Mouse (Mus musculus) cerebellum, postnatal 14 days (tissue): ENCODE data around the gene Gm7694.

Experiments
- DNase-seq, 2 experiments: peaks; one replicate each; pipeline ENCODE4 v3.0.0; 2021; ENCODE audit warnings: mixed read lengths in 2 of 2

The Gm7694 gene

DNA sequence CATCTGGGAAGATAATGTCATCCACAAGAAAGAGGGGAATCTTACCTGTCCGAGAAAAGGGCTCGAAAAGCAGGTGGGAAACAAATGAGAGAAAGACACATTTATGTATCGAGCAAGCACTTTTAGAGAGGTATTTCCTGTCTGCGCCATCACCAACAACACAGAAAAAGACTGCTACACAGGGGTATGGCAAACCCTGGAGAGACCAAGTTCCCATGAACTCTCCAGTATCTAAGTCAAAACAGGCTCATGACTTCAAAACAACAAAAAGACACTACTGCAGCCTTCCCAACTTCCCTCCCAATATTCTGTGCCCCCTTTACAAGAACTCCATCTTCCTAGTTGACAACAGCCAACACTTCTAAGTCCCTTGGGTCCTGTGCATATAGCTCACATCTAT, at the start of gene Gm7694:
Gene Gm7694, minus strand, starts transcription at position 101 of the 400 bp plus-strand sequence.
- no peak for DNase-seq

DNA sequence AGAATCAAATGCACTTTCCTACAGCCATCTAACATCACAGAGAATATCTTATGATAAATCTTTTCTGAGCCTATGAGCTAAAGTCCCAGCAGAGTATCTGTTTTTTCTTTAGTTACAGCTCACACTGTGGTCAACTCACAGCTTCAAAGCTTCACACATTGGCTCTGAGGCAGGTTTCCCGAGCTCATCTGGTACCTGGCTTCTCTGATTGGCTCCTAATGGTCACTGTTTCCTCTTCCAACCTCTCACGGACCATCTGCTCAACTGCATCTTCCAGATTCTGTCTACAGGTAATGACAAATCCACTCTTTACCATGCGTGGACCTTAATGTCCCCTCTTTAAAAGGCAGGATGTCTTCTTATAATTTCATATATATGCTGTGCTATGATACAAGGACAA, 47.2 kb upstream of the Gm7694 start:
- DNase-seq, result peak; percentile 53 to 67

DNA sequence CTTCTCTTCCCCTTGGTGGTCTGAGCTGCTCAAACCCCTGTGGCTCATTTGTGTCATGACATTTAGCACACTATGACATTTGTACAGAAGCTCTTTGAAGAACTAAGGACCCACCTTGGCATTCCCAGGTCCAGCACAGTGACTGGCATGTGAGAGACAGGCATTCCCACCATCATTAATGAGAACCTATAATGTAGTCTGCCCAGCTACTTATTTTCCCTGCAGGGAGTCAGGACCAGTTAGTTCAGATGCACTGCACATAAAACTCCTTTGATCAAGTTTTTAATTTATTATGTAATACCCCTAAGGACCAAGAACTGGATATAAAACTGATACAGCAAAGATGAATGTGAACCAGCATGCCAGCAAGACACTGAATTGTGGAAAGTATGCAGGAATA, 44.9 kb upstream of the Gm7694 start:
- DNase-seq, result no peak

- DNase-seq, result no peak
These were observed 40.1 kb upstream of the Gm7694 start for GRCm38 (mm10) chr1:170346266-170346665.

DNA sequence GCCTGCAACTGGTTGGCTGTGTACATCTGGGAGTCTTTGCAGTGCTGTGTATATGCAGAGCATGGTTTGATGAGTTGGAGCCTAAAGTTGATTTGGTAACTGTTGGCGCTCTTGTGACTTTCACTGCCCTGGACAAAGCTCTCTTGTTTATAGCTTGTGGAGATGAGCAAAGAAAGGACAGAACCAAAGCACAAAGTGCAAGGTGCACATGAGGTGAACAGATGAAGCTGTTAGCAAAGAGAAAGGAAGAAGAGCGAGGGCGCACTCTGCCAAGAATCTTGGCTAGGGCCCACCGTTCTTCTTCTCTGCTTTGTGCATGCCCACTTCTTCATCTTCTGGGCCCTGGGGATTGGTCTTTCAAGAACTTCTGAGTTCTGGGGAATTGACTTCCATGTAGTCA, 37.8 kb upstream of the Gm7694 start:
- DNase-seq, result no peak

- no peak for DNase-seq
These were observed 36.9 kb upstream of the Gm7694 start for GRCm38 (mm10) chr1:170343081-170343480.

DNA sequence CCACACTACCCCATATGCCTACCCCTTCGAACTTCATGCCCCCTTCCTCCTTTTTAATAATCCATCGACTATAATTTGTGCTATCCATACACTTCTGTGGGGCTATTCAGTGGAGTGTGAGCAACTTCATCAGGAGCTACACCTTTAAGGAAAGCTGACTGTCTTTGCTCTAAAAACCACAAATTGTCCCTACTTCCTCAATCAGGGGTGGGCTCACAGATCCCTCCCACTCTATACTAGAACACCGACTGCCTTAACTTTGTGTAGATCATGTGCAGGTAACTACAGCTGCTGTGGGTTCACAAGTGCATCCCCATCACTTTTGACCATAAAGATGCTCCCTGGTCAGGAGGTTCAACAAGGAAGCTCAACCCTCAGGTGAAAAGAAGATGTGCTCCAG, 33.8 kb upstream of the Gm7694 start:
- no peak for DNase-seq

GRCm38 (mm10) chr1:170332775-170333174, 26.6 kb upstream of the Gm7694 start:
- no peak for DNase-seq

DNA sequence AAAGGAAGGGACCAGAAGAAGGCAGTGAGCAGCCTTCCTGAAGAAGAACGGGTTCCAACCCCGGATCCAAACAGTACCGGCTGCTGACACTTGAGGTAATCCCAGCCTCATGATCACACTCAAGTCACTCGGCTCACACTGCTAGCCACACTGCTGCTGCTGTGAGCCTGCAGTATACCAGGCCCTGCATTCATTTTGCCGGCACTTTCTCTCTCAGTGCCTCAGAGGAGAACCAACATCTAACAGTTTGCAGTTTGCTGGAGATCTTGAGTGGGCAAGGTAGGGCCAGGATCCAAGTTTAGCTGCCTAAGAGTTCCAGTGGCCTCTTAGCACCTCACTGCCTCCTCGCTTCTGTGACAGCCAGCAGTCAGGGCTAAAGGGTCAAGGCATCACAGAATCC, 25.8 kb upstream of the Gm7694 start:
- no peak for DNase-seq

- no peak for DNase-seq
These were observed 19.1 kb upstream of the Gm7694 start for GRCm38 (mm10) chr1:170325277-170325676.

GRCm38 (mm10) chr1:170324312-170324711, 18.2 kb upstream of the Gm7694 start:
- DNase-seq, result no peak

GRCm38 (mm10) chr1:170323001-170323400, 16.9 kb upstream of the Gm7694 start:
- DNase-seq, result no peak

DNA sequence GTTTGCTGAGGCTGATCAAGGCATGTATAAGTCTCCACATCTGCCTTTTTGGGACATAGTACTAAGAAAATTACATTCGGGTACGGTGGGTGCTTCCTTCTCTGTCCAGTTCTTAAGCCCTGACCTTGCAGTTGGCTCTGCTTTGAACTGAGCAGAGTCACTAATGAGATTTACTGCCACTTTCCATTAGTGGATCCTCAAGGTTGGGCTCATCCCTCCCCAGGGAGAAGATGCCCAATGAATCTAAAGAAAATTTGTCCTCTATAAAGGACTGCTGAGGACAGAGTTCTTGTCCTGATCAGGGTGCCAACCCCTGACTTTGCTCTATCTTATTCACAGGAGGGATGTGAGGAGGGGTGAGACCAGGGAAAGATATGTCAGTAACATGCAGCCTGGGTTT, 15.9 kb upstream of the Gm7694 start:
- DNase-seq, result no peak

- no peak for DNase-seq
These were observed 5.3 kb upstream of the Gm7694 start for GRCm38 (mm10) chr1:170311431-170311830.

DNA sequence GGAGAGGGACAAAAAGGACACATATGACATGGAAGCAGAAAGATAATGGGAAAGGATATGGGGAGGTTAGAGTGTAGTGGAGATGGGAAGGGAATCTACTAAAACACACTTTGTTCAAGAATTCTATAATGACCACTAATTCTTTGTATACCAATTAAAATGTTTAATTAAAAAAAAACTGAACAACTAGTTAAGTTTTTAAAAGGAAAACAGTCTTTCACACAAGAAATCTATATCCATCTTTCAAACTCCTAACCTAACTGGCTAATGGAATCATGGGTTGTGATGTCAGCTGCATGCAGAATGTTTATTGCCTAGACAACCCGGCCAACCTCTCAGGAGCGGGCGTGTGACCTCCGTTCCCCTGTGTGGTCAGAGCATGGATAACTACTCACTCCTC, 2.4 kb upstream of the Gm7694 start, which contains the start of gene Spata46:
Gene Spata46, plus strand, starts transcription at position 301 of the 400 bp plus-strand sequence.
- no peak for DNase-seq

DNA sequence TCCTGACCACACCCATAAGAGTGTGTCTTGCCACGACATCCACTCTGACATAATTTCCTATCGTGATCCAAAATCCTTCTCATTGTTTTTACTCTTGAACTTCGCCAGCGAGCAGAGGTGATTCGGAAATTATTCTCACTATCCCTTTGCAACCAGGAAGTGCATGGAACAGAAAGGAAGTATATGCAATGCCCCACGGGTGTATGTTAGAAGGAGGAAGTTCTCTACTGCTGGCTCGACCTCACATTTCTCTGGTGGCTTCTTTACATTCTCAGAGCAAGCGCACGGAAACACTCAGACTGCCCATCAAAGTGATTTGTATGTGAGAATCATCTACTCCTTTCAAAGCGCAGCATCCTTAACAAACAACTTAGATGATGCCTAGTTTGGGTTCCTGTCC, 1.1 kb downstream of the Gm7694 start:
- no peak for DNase-seq

- no peak for DNase-seq
These were observed 3.0 kb downstream of the Gm7694 start for GRCm38 (mm10) chr1:170303103-170303502.

DNA sequence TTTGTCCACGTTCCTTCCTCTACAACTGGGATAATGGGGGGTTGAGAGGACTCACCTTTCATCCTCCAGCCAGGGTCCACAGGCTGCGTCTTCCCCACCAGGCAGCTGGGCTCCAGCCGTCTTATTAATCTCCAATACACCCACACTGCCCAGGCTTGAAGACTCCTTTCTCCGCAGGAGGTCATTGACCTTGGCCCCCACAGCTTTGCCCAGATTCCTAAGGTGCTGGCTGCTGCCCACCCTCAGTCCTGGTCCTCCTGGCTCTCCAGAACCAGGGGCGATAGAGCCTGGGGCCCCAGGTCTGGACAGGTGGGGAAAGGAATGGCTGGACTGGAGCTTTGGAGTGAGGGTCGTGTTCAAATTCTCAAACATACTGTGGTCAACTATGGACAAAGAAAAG, 3.7 kb downstream of the Gm7694 start:
- no peak for DNase-seq

DNA sequence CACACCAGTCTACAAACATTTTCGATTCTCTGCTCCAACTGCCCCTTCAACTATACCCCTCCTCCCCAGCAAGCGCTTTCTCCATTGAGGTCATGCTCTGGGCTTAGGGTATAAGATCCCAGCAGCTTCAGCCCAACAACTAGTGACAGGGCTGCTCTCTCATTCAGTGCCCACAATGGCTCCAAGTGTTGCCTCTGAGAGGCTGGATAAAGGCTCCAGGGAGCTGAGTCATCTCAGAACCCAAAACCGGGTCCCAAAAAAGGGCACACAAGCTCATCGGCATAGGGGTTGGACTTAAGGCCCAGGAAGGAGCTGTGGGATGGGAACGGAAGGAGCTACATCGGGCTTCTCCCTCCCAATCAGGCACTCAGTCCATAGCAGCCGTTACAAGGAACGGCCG, 4.4 kb downstream of the Gm7694 start:
- no peak for DNase-seq

- no peak for DNase-seq
These were observed 6.6 kb downstream of the Gm7694 start for GRCm38 (mm10) chr1:170299496-170299895.

GRCm38 (mm10) chr1:170294786-170295570, 11.2 kb downstream of the Gm7694 start:
- DNase-seq, result peak in 1 of 2 experiments; percentile 14

DNA sequence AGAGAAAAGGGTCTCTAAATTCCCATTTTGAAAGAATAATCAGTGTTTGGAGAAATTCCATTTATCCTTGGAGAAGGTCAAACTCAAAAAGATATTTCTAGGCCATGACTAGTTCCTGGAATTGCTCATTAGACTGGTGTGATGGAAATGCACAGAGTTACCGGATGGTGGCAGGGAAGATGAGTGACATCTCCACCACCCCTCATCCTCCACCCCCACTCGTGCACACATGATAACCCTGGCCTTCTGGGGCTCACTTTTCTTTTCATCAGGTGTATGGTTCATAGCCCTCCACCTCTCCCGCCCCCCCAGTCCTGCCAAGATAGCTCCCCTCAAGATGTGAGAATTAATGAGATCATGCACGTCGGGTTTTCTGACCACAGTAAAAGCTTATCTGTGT, 12.9 kb downstream of the Gm7694 start:
- DNase-seq, result no peak

DNA sequence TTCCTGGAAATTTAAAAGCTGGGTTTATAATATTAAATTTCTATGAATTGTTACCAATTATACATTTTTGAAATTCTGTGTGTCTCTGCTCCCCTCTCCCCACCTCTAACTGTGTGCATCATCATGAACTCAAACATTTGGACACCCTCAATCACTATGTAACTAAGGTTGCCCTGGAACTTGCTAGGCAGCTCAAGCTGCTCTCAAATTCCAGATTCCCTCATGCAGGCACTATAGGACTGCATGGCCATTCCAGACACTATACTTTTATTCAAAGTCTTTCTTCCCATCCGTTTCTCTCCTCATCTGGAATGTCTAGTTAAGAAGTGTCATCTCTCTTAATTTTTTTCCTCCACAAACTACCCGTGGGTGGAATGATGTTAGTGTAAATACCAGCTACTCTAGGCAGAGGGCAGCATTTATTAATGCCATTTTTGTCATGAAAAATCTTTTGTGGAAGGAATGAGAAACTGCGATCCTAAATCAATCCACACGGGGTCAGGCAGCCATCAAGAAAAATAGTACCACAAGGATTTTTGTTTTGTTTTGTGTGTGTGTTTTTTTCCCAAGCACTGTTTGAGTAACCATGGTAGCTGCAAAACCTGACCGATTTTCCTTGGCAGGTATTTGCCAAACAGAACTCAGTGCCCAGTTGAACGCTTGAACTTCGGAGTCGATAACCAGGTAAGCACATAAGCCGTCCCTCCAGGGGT, 13.7 kb downstream of the Gm7694 start:
- peak; percentile 79 to 82 for DNase-seq

- no peak for DNase-seq
These were observed 23.6 kb downstream of the Gm7694 start for GRCm38 (mm10) chr1:170282415-170283129.
